Mouse (Mus musculus) hematopoietic stem cell, adult 5-6 weeks (primary cell): ENCODE measurements around the gene Rnf25. TPM values are rescaled to one million over a fixed set of nuclear protein-coding genes. Genes with fewer than 3 reads are reported as not detected.

Experiments
- ATAC-seq, 2 experiments: fragments of 125-278 bp in 1 of 2; replicated peaks in 1 of 2; 2 replicates each; pipeline ENCODE4 v1.8.0; 2016 to 2017; ENCODE audit warnings: inconsistent platforms in 2 of 2, mild to moderate bottlenecking in 2 of 2, moderate number of reproducible peaks in 2 of 2, low read depth in 1 of 2, moderate TSS enrichment in 1 of 2; ENCODE audit not compliant: low FRiP score in 2 of 2, poor library complexity in 2 of 2, severe bottlenecking in 2 of 2, insufficient read depth in 1 of 2, low TSS enrichment in 1 of 2
- total RNA-seq: library from RNA; stranded (forward); fragments of 172-1452, 232-1000 nt; gene quantifications from 2 replicates; pipeline ENCODE4 v1.2.3, GENCODE M21; 2017

Rnf25 gene
- total RNA-seq, 1 experiment from 2014 or later, result 33.0 TPM

GRCm38 (mm10) chr1:74544184-74544583, 57.0 kb downstream of the Rnf25 start, which contains the start of gene Usp37:
TSS of gene Usp37 (minus strand) at chr1:74544284.
- no peak for ATAC-seq

Other genes with a start within 250 kb of the Rnf25 start
- gene Catip, start 239.3 kb downstream of the Rnf25 start, total RNA-seq, result 1.3 TPM in 1 of 2 replicates, not detected in the other
- 3.2 TPM in 1 of 2 replicates, not detected in the other for gene Slc11a1, start 226.2 kb downstream of the Rnf25 start, total RNA-seq
- gene Ctdsp1, start 209.9 kb downstream of the Rnf25 start, total RNA-seq, result 38.1 and 40.0 TPM in 2 replicates
- gene Vil1, start 192.0 kb downstream of the Rnf25 start, total RNA-seq, result 0.55 TPM in 1 of 2 replicates, not detected in the other
- 73.4 and 82.5 TPM in 2 replicates for gene Cnot9, start 95.3 kb downstream of the Rnf25 start, total RNA-seq
- gene Plcd4, start 58.5 kb downstream of the Rnf25 start, total RNA-seq, result not detected in 2 replicates
- 62.7 and 63.0 TPM in 2 replicates for gene Usp37, start 57.1 kb downstream of the Rnf25 start, total RNA-seq
- gene Zfp142, start 13.2 kb downstream of the Rnf25 start, total RNA-seq, result 10.2 and 18.1 TPM in 2 replicates
- gene Bcs1l, start 13.1 kb downstream of the Rnf25 start, total RNA-seq, result 14.9 and 25.4 TPM in 2 replicates
- 0.15 and 0.25 TPM in 2 replicates for gene Stk36, start within 50 bp of the Rnf25 start, total RNA-seq
- gene Ttll4, start 60.3 kb upstream of the Rnf25 start, total RNA-seq, result 23.8 and 25.6 TPM in 2 replicates
- gene Cyp27a1, start 112.2 kb upstream of the Rnf25 start, total RNA-seq, result 4.9 and 5.3 TPM in 2 replicates
- gene Prkag3, start 147.8 kb upstream of the Rnf25 start, total RNA-seq, result not detected in 2 replicates
- not detected in 2 replicates for gene Wnt6, start 170.5 kb upstream of the Rnf25 start, total RNA-seq
- gene Wnt10a, start 190.1 kb upstream of the Rnf25 start, total RNA-seq, result not detected in 2 replicates